ENCODE assay signal across 11 mouse cellular contexts in the genomic region with DNA sequence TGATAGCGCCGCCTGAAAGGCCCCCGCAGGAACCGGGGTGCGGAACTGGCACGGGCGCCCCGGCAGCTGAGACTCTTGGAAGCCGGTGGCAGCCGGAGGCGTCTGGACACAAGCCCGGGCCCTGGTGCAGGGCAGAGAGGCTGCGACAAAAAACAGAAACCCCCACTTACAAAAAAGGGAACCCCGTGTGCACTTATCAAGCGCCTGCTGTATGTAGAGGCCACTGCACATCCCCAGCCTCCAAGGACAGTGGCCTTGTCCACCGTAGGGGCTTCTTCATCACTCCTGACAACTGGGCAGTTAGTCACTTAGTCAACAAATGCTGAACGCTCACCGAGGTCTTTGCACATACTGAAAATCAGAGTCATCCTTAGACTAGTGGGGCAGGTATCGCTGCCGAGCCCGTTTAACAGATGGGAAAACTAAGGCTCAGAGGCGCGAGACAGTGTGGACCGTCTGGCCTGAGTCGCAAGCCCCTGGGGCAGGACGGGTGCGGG. TPM values are rescaled to one million over a fixed set of nuclear protein-coding genes. Genes with fewer than 3 reads are reported as not detected.
DNase-seq lines count a peak whose midpoint lies in the region; ATAC-seq lines count a peak whose summit lies in the region.
"Had no signal": no experiment of that assay in that cellular context is flagged by ENCODE, and none has a peak within 500 bp of the region (broad histone marks: within the 10 kb centered on the region; RNA-seq: fewer than 3 reads in every experiment).

No protein-coding gene starts in this region.

- DNase-seq in heart, adult 18-20 months: no peak
- peak; percentile 31 for DNase-seq in Muller cell, postnatal 12 days (ENCODE audit: inconsistent ontology term)
- peak; percentile 79 to 88 for DNase-seq in layer of hippocampus, postnatal 14 days (ENCODE audit: low spot score in 2 of 2)
- no peak for DNase-seq in urinary bladder, adult 18-20 months (ENCODE audit: low spot score in 2 of 2)
- no peak for DNase-seq in spleen, postnatal 10 days (ENCODE audit: low spot score in 2 of 2)

- no peak overlapping the region for H3K9ac ChIP-seq in heart, embryonic 13.5 days
- H3K9ac ChIP-seq in embryonic facial prominence, embryonic 15.5 days: no peak overlapping the region

- H3K27me3 ChIP-seq in heart, embryonic 13.5 days (replicated peaks): peaks cover 73% of the 10 kb centered on the region
- peaks cover 58% of the 10 kb centered on the region for H3K27me3 ChIP-seq in embryonic facial prominence, embryonic 15.5 days

- peak overlapping the region; percentile 37 for H3K4me3 ChIP-seq in heart, embryonic 13.5 days
- peak overlapping the region; percentile 4 for H3K4me3 ChIP-seq in embryonic facial prominence, embryonic 15.5 days (replicated peaks)

- no peak for ATAC-seq in heart, embryonic 13.5 days (ENCODE audit: extremely low read depth, insufficient number of reproducible peaks, low FRiP score, low TSS enrichment)
- no peak for ATAC-seq in embryonic facial prominence, embryonic 15.5 days (ENCODE audit: insufficient number of reproducible peaks, low FRiP score, low TSS enrichment, low read depth)
- ATAC-seq in erythroblast, adult 5-6 weeks (replicated peaks; ENCODE audit: low FRiP score, poor library complexity, severe bottlenecking): no peak
- ATAC-seq: Patski had no signal

- H3K36me3 ChIP-seq in heart, embryonic 13.5 days: no peaks in the 10 kb centered on the region
- H3K36me3 ChIP-seq in embryonic facial prominence, embryonic 15.5 days: no peaks in the 10 kb centered on the region

- peak overlapping the region; percentile 60; the same call in 1 of the 2 replicates for H3K4me2 ChIP-seq in heart, embryonic 13.5 days
- peak overlapping the region; percentile 56; the same call in 1 of the 2 replicates for H3K4me2 ChIP-seq in embryonic facial prominence, embryonic 15.5 days (replicated peaks)

- H3K4me1 ChIP-seq in heart, embryonic 13.5 days: peaks cover 25% of the 10 kb centered on the region
- peaks cover 46% of the 10 kb centered on the region for H3K4me1 ChIP-seq in embryonic facial prominence, embryonic 15.5 days

- 0 out of 2 replicates have a peak, but pooled peaks cover 3% of the 10 kb centered on the region for H3K9me3 ChIP-seq in heart, embryonic 13.5 days
- no peaks in the 10 kb centered on the region for H3K9me3 ChIP-seq in embryonic facial prominence, embryonic 15.5 days (replicated peaks)

- WGBS in heart, embryonic 13.5 days: 20% methylated on average over 27 of the region's 27 CpGs
- WGBS in embryonic facial prominence, embryonic 15.5 days: 27% methylated on average over 27 of the region's 27 CpGs

- H3K27ac ChIP-seq in heart, embryonic 13.5 days (replicated peaks): no peak overlapping the region
- H3K27ac ChIP-seq in embryonic facial prominence, embryonic 15.5 days (replicated peaks): no peak overlapping the region

RNA-seq across cellular contexts. Expression of gene Znrf4, which starts 1.7 kb away (rescaled TPM):
- polyA plus RNA-seq in heart, embryonic 13.5 days (2015; fragmentation: Nextera tagmentation; extraction: Ambion mirVana): not detected in 2 replicates
- total RNA-seq in heart, adult 18-20 months (2021): not detected
- polyA plus RNA-seq in embryonic facial prominence, embryonic 15.5 days (2015; fragmentation: Nextera tagmentation; extraction: Ambion mirVana): not detected in 2 replicates
- total RNA-seq in layer of hippocampus, postnatal 14 days (2021): not detected
- not detected in 2 replicates for total RNA-seq in erythroblast, adult 5-6 weeks (2015; ENCODE audit: low replicate concordance)
- total RNA-seq in erythroblast, adult 5-6 weeks (2017; ENCODE audit: low replicate concordance): not detected in 2 replicates
- total RNA-seq: hematopoietic stem cell, adult 5-6 weeks had no signal
- polyA plus RNA-seq: Patski; spleen, adult 2 months had no signal

RNA-seq across cellular contexts. Expression of gene Ptprs, which starts 34.2 kb away (rescaled TPM):
- 45.4 and 50.1 TPM in 2 replicates for polyA plus RNA-seq in heart, embryonic 13.5 days (2015; fragmentation: Nextera tagmentation; extraction: Ambion mirVana)
- 10 to 100 TPM; 50.3 to 54.3 TPM for total RNA-seq in heart, adult 18-20 months (2021)
- polyA plus RNA-seq in embryonic facial prominence, embryonic 15.5 days (2015; fragmentation: Nextera tagmentation; extraction: Ambion mirVana): 116 and 118 TPM in 2 replicates
- total RNA-seq in layer of hippocampus, postnatal 14 days (2021): 100 to 1,000 TPM; 771 to 772 TPM
- 4.8 and 7.3 TPM in 2 replicates for total RNA-seq in erythroblast, adult 5-6 weeks (2015; ENCODE audit: low replicate concordance)
- 2.0 and 8.1 TPM in 2 replicates for total RNA-seq in erythroblast, adult 5-6 weeks (2017; ENCODE audit: low replicate concordance)

RNA-seq across cellular contexts. Expression of gene Gm20219, which starts 43.7 kb away (rescaled TPM):
- 0.19 and 0.37 TPM in 2 replicates for polyA plus RNA-seq in heart, embryonic 13.5 days (2015; fragmentation: Nextera tagmentation; extraction: Ambion mirVana)
- total RNA-seq in heart, adult 18-20 months (2021): under 1 TPM; 0.20 to 0.23 TPM
- polyA plus RNA-seq in embryonic facial prominence, embryonic 15.5 days (2015; fragmentation: Nextera tagmentation; extraction: Ambion mirVana): 13.1 and 16.5 TPM in 2 replicates
- total RNA-seq in layer of hippocampus, postnatal 14 days (2021): 1 to 10 TPM; 1.9 to 2.1 TPM
- total RNA-seq in erythroblast, adult 5-6 weeks (2015; ENCODE audit: low replicate concordance): 1.5 and 2.5 TPM in 2 replicates
- 0.84 and 1.5 TPM in 2 replicates for total RNA-seq in erythroblast, adult 5-6 weeks (2017; ENCODE audit: low replicate concordance)

Comparison
In these comparisons a context has a peak if more than half of its experiments do, and no peak if none do; other contexts are left out.
1. DNase-seq: peak in Muller cell, postnatal 12 days (single experiment) and layer of hippocampus, postnatal 14 days (2 of 2); none in heart, adult 18-20 months (0 of 2), urinary bladder, adult 18-20 months (0 of 2) and spleen, postnatal 10 days (0 of 2).
2. RNA of gene Ptprs, which starts 34.2 kb away (total RNA-seq): 771 to 772 TPM in layer of hippocampus, postnatal 14 days; 50.3 to 54.3 TPM in heart, adult 18-20 months and 2.0 to 8.1 TPM in erythroblast, adult 5-6 weeks; every median in the first group is over 10 times any median in the second.